Mouse (Mus musculus): ENCODE data around the gene Olfr1045. TPM values are rescaled to one million over a fixed set of nuclear protein-coding genes. Genes with fewer than 3 reads are reported as not detected.

Gene Olfr1045
- polyA plus RNA-seq, 1 experiment from 2014 or later, result not detected

Other genes starting within 250 kb of the Olfr1045 start
- not detected in 2 replicates for gene Olfr1029, start 229.1 kb downstream of the Olfr1045 start, polyA plus RNA-seq (2015; fragmentation: Nextera tagmentation; extraction: Ambion mirVana)
- gene Olfr1030, start 223.7 kb downstream of the Olfr1045 start, polyA plus RNA-seq (2015; fragmentation: Nextera tagmentation; extraction: Ambion mirVana), result not detected in 2 replicates
- not detected in 2 replicates for gene Olfr1031, start 212.7 kb downstream of the Olfr1045 start, polyA plus RNA-seq (2015; fragmentation: Nextera tagmentation; extraction: Ambion mirVana)
- gene Olfr1032, start 197.5 kb downstream of the Olfr1045 start, polyA plus RNA-seq (2015; fragmentation: Nextera tagmentation; extraction: Ambion mirVana), result not detected in 2 replicates
- not detected in 2 replicates for gene Olfr1033, start 182.4 kb downstream of the Olfr1045 start, polyA plus RNA-seq (2015; fragmentation: Nextera tagmentation; extraction: Ambion mirVana)
- not detected in 2 replicates for gene Olfr1034, start 157.1 kb downstream of the Olfr1045 start, polyA plus RNA-seq (2015; fragmentation: Nextera tagmentation; extraction: Ambion mirVana)
- gene Olfr1036, start 129.0 kb downstream of the Olfr1045 start, polyA plus RNA-seq (2015; fragmentation: Nextera tagmentation; extraction: Ambion mirVana), result not detected in 2 replicates
- gene Olfr1037, start 115.6 kb downstream of the Olfr1045 start, polyA plus RNA-seq (2015; fragmentation: Nextera tagmentation; extraction: Ambion mirVana), result not detected in 2 replicates
- gene Olfr1039, start 67.1 kb downstream of the Olfr1045 start, polyA plus RNA-seq (2015; fragmentation: Nextera tagmentation; extraction: Ambion mirVana), result not detected in 2 replicates
- not detected in 2 replicates for gene Olfr1040, start 56.3 kb downstream of the Olfr1045 start, polyA plus RNA-seq (2015; fragmentation: Nextera tagmentation; extraction: Ambion mirVana)
- not detected in 2 replicates for gene Olfr1042, start 41.2 kb downstream of the Olfr1045 start, polyA plus RNA-seq (2015; fragmentation: Nextera tagmentation; extraction: Ambion mirVana)
- gene Olfr1043, start 35.5 kb downstream of the Olfr1045 start, polyA plus RNA-seq (2015; fragmentation: Nextera tagmentation; extraction: Ambion mirVana), result not detected in 2 replicates
- not detected in 2 replicates for gene Olfr1044, start 25.2 kb downstream of the Olfr1045 start, polyA plus RNA-seq (2015; fragmentation: Nextera tagmentation; extraction: Ambion mirVana)
- gene Olfr52, start 17.3 kb downstream of the Olfr1045 start, polyA plus RNA-seq (2015; fragmentation: Nextera tagmentation; extraction: Ambion mirVana), result not detected in 2 replicates
- gene Olfr1046, start 16.3 kb upstream of the Olfr1045 start, polyA plus RNA-seq (2015; fragmentation: Nextera tagmentation; extraction: Ambion mirVana), result not detected in 2 replicates
- not detected in 2 replicates for gene Olfr1047, start 28.4 kb upstream of the Olfr1045 start, polyA plus RNA-seq (2015; fragmentation: Nextera tagmentation; extraction: Ambion mirVana)
- not detected in 2 replicates for gene Olfr1048, start 37.3 kb upstream of the Olfr1045 start, polyA plus RNA-seq (2015; fragmentation: Nextera tagmentation; extraction: Ambion mirVana)
- not detected in 2 replicates for gene Olfr1049, start 55.3 kb upstream of the Olfr1045 start, polyA plus RNA-seq (2015; fragmentation: Nextera tagmentation; extraction: Ambion mirVana)
- gene Olfr1051, start 76.1 kb upstream of the Olfr1045 start, polyA plus RNA-seq (2015; fragmentation: Nextera tagmentation; extraction: Ambion mirVana), result not detected in 2 replicates
- not detected in 2 replicates for gene Olfr1052, start 89.4 kb upstream of the Olfr1045 start, polyA plus RNA-seq (2015; fragmentation: Nextera tagmentation; extraction: Ambion mirVana)
- gene Olfr1053, start 112.3 kb upstream of the Olfr1045 start, polyA plus RNA-seq (2015; fragmentation: Nextera tagmentation; extraction: Ambion mirVana), result not detected in 2 replicates
- not detected in 2 replicates for gene Olfr1054, start 132.4 kb upstream of the Olfr1045 start, polyA plus RNA-seq (2015; fragmentation: Nextera tagmentation; extraction: Ambion mirVana)
- gene Olfr1055, start 147.3 kb upstream of the Olfr1045 start, polyA plus RNA-seq (2015; fragmentation: Nextera tagmentation; extraction: Ambion mirVana), result not detected in 2 replicates
- gene Olfr1056, start 159.5 kb upstream of the Olfr1045 start, polyA plus RNA-seq (2015; fragmentation: Nextera tagmentation; extraction: Ambion mirVana), result not detected in 2 replicates
- gene Olfr1057, start 175.4 kb upstream of the Olfr1045 start, polyA plus RNA-seq (2015; fragmentation: Nextera tagmentation; extraction: Ambion mirVana), result not detected in 2 replicates
- not detected in 2 replicates for gene Olfr1058, start 185.6 kb upstream of the Olfr1045 start, polyA plus RNA-seq (2015; fragmentation: Nextera tagmentation; extraction: Ambion mirVana)
- gene Olfr1061, start 211.0 kb upstream of the Olfr1045 start, polyA plus RNA-seq (2015; fragmentation: Nextera tagmentation; extraction: Ambion mirVana), result not detected in 2 replicates
- not detected in 2 replicates for gene Olfr1062, start 223.7 kb upstream of the Olfr1045 start, polyA plus RNA-seq (2015; fragmentation: Nextera tagmentation; extraction: Ambion mirVana)
- not detected in 2 replicates for gene Olfr1065, start 247.6 kb upstream of the Olfr1045 start, polyA plus RNA-seq (2015; fragmentation: Nextera tagmentation; extraction: Ambion mirVana)